Mouse (Mus musculus) kidney, embryonic 14.5 days (tissue): Measurements from ENCODE around the gene Trpv6. TPM values are rescaled to one million over a fixed set of nuclear protein-coding genes. Genes with fewer than 3 reads are reported as not detected.

Source experiments
- polyA plus RNA-seq: library from polyadenylated mRNA; unstranded; fragments of >200 nt; fragmentation: Nextera tagmentation; extraction: Ambion mirVana; gene quantifications from 2 replicates; pipeline ENCODE4 v1.2.1, GENCODE M21; 2014

Gene Trpv6
- polyA plus RNA-seq, 1 experiment from 2014 or later, result 2.7 TPM

Other genes starting within 250 kb of the Trpv6 start
- not detected in 2 replicates for gene Gm5771, start 244.0 kb downstream of the Trpv6 start, polyA plus RNA-seq
- not detected in 2 replicates for gene Gm10334, start 190.3 kb downstream of the Trpv6 start, polyA plus RNA-seq
- gene Prss1, start 177.5 kb downstream of the Trpv6 start, polyA plus RNA-seq, result not detected in 2 replicates
- gene Prss2, start 114.6 kb downstream of the Trpv6 start, polyA plus RNA-seq, result not detected in 2 replicates
- 9.2 and 11.8 TPM in 2 replicates for gene Ephb6, start 30.9 kb downstream of the Trpv6 start, polyA plus RNA-seq
- 0.16 TPM in 1 of 2 replicates, not detected in the other for gene Trpv5, start 44.4 kb upstream of the Trpv6 start, polyA plus RNA-seq
- 0.37 TPM in 1 of 2 replicates, not detected in the other for gene Llcfc1, start 48.0 kb upstream of the Trpv6 start, polyA plus RNA-seq
- gene Kel, start 67.9 kb upstream of the Trpv6 start, polyA plus RNA-seq, result 1.2 and 1.8 TPM in 2 replicates
- gene Olfr459, start 138.8 kb upstream of the Trpv6 start, polyA plus RNA-seq, result not detected in 2 replicates
- gene Pip, start 211.1 kb upstream of the Trpv6 start, polyA plus RNA-seq, result not detected in 2 replicates
- not detected in 2 replicates for gene Sval2, start 216.6 kb upstream of the Trpv6 start, polyA plus RNA-seq